Mouse (Mus musculus) heart, adult 8-10 months (tissue): ENCODE results near the gene Bcl11b. TPM values are rescaled to one million over a fixed set of nuclear protein-coding genes. Genes with fewer than 3 reads are reported as not detected.

Experiments used
- DNase-seq: peaks from one replicate; pipeline ENCODE4 v3.0.0; 2022; ENCODE audit warnings: low spot score
- total RNA-seq, 4 experiments: library from RNA; stranded (reverse); gene quantifications; 2 replicates each; pipeline ENCODE4 v1.2.4; 2022

The Bcl11b gene
- total RNA-seq, 4 experiments from 2014 or later, result 0.75 to 1.8 (median 0.99) TPM

DNA sequence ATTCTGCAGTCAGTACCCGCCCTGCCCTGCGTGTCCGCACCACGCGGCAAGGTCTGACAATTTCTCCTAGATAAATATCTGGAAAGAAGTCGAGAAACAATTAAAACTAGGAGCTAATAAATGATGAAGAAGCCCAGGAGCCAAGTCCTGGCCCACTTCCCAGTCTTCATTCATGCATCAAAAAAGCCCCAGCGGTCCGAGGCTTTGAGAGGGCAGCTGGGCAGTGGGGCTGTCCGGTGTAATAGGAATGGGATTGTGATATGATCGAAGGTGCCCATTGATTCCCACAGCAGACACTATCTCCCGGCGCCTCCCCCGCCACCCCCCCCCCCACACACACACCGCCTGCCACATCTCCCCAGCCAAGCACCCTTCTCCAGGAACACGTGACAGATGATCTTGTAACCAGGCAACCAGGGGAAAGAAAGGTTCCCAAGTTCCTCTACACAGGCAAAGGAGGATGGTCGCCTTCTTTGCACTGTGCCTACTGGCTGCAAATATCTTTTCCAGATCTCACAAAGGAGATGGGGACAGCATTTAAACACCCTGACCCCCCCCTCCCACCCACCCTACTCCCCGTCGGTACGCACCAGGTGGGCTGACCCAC lies 68.5 kb downstream of the Bcl11b start:
- no peak for DNase-seq

DNA sequence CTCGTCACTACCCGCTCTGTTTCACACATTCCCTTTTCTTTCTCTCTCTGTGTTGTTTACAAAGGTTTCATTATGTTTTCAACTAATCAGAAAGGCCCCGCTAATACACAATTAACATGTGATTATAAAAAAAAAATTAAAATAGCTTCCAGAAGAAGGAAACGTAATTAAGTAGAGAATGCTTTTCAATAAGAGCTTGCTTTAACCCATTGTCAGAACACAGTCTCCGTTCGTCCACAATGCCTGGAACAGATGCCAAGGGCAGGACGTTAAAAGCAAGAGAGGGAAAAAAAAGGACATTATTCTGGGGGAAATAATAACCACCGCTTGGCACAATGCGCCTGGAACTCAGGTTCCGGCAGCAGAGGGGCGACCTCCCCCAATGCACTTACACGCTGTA lies 71.3 kb downstream of the Bcl11b start:
- DNase-seq, result no peak

DNA sequence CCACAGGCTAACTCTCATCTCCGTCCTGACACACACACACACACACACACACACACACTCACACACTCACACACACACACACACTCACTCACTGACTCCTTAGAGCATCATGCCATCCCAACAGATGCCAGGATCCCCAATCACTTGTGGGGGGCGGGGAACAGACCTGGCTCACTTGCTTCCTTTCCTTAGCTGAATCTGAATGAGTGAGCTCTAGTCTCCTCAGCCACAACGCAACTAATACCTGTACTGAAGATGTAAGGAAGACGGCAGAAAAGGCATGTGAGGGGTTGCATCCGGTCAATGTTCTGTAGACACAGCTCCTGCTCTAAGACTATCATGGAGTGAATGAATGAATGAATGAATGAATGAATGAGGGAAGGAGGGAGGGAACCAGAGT lies 71.9 kb downstream of the Bcl11b start:
- DNase-seq, result no peak

DNA sequence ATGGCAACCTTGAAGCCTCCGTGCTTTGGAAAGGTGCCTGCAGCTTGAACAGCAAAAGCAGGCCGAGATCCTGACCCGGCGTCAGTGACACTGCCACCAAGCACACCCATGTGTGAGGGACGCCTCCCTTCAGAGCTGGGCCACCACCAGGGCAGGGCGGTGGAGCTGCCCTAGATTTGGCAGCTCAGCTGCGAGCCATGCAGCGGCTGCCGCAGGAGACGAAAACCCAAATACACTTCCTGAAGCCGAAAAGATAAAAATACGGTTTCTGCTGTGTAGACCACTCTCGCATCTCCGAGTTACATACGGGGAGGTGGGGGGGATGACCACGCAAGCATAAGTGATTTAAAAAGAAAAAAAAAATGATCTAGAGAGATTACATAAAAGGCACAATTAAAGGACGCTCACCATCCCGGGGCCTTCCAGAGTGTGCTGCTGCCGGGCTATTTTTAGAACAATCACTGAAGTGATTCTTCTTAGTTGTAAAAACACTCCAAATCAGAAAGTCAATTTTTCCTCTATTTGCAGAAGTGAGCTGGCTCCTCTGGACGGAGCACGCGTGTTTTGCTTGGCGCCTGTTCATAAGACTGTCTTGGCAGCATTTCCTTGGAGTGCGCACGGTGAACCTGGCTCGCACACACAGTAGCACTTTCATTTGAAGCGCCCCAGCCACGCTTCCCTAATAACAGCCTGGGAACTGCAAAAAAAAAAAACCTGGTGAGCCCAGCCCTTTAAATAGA lies 72.6 kb downstream of the Bcl11b start:
- peak; percentile 63 for DNase-seq

DNA sequence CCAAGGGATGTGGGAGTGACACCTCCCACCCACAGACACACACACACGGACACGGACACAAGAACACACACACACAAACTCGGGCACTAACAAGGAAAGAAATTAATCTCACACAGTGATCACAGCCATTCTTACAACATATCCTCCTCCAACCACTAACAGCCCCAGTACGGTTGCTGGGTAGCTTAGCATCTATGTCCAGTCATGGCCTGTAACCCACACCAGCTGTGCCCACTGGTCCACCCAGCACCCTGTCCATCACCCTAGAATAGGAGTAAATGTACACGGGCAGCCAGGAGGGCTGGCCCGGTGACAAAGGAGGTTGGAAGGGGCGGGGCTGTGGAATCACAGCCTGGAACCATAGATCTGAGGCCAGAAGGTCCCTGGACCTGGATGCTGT lies 74.5 kb downstream of the Bcl11b start:
- no peak for DNase-seq

DNA sequence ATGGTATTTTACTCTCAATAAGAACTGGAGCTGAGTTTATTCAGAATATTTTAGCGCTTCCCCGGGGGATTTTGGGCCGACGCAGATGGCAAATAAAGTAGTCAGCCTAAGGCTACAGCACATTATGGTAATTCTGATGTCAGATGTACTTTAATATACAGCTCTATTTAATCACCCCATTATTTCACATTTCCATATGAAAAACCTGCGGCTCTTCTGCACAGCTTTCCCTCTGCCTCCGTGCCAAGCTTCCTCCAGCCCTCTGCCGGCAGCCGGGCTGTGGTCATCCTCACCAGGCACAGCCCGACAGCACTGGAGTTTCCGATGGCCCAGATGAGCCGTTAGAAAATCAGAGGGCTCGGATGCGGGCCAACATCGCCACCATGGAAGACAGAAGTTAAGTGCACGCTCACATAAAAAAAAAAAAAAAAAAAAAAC lies 74.9 kb downstream of the Bcl11b start:
- no peak for DNase-seq

DNA sequence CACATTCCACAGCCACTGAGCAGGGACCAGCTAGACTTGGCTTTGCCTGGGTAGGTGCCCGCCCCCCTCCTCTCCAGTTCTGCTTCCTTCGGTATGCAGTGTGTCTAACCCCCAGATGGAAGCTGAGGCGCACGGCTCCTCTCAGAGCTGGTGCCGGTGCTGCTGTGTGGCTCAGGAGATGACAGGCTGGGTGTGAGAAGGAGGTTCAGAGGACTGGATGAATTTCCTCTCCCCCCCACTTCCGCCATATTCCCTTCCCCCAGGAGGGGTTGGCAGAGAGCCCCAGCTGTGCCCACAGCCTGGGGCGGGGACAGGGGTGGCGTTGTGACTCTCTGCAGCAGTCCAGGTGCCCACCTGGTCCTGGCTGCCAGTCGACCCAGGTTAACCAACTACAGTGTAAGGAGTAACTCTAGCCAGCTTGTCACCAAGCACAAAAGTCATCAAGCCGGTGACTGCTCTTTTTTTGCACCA lies 75.4 kb downstream of the Bcl11b start:
- no peak for DNase-seq

DNA sequence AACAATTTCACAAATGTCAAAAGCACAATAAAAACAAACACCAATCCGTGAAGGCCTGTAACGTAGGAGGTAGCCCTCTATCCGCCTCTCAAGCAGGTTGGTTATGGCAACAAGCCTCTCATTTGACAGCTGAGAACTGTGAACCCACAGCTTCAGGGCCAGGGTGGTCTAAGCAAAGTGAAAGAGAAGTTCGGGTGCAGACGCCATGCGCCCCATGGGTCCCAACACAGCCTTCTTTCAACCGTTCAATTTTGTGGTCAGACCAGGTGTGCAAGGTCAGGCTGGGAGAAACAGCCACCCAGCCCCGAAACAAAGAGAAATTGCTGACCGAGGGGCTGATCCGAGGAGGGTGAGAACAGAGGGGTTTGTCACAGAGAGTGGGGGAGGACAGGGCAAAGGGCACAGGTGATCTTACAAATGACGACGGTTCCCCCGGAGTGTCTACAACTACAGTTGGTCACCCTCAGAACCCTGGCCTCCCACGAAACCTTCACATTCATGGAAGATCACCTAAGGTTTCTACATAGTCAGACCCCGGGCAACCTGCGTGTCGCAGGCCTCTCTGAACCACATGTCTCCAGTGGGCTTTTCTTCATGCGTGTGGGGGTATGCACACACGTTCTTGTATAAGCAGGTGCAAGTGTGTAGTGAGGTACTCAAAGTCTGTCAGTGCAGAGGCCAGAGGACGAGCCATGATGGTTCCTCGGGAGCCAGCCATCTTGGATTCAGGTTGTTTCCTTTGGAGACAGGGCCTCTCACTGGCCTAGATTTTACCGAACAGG lies 77.1 kb downstream of the Bcl11b start:
- no peak for DNase-seq

DNA sequence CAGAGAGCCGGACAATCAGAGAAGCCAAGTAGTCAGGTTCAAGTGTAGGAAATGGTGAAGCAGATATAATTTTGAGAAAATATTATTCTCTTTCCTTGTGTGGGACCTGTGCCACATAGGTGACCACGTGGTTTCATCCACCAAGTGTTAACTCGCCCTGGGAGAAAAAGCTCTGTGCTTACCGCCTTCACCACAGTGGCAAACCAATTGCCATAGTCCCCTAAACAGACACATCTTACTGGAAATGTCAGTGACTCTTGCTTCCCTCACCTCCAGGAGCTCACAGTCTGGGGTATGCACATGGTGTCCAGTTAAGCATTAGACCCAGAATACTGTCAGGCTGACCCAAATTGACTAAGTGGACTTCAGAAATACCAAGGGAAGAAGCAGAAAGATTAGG lies 78.7 kb downstream of the Bcl11b start:
- DNase-seq, result no peak

DNA sequence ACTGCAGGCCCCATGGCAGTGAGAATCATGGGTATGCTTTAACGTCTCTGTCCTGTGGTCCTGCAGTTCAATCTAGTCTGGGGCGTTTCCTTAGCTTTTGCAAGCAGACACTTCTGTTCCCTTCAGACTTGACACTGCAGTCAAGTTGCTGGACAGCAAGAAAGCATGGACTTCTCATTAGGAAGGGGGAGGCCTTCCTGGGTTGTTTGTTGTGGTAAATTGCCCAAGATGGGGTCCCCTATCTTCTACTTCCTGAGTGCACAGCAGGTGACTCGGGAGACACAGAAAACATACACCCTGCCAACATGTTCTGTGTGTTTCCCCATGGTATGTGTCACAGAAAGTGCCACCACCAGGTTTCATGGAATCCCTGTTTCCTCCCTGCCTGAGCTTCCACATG lies 79.4 kb downstream of the Bcl11b start:
- DNase-seq, result no peak

DNA sequence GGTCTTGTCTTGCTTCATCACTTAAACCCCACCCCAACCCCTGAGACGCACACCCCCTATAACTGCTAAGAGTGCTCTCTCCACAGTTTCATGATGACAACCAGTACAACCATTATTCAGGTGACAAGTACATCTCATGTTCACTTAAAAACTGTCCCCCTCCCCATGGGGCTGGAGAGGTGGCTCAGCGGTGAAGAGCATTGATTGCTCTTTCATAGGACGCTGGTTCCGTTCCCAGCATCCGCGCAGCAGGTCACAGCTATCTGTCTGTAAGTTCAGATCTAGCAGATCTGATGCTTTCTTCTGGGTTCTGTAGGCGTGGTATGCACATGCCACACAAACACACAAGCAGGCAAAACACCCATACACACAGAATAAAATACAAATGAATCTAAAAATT lies 81.2 kb downstream of the Bcl11b start:
- DNase-seq, result no peak

DNA sequence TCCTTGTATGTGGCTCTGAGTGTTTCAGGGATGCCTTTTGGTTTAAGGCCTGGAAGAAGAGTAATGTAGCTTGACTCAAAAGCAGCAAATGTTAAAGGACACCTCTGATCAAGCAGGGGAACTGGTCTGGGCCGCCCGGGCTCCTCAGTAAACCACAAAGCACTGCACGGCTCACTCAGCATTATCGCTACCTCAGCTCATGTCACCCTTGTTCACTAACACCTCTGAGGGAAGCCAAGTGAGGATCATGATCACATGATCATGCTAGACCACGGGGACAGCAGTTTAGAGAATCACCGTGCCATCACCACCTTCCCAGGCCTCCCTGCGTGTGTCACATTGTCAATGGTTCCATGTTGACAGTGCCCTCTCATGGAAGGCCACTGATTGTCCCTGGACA lies 81.8 kb downstream of the Bcl11b start:
- DNase-seq, result no peak

DNA sequence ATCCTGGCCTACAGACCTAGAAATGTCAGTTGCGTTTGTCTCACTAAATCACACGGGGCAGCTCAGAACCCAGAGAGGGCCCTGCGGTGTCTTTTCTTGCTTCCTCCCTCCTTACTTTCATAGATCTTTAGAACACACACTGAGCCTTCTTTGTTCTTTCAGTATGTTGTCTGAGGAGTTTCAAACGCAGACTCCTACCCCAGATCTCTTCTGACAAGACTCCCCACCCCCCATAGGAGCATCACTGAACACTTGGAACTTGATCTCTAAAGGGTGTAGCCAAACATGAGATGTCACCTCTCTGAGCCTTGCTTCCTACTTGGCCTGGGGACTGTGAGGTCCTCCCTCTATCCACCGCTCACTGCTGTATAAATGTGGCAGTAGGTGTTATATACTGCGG lies 82.2 kb downstream of the Bcl11b start:
- DNase-seq, result no peak

DNA sequence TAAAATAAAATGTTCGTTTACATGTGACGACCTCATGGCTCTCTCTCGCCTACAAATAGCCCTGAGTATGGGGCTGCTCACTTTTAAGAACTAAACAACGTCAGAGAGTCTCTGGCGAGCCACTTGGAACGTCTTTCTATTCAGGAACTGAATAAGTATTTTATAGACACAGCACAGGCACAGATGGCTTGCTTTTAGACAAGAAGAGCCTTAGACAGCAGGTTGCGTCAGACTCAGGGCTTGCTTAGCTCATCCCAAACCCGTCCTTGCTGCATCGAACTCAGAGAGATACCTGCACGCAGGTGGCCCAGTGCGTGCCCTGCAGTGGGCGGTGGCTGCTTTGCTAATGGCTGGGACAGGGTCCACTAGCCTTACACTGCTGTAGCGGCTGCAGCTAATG lies 82.7 kb downstream of the Bcl11b start:
- no peak for DNase-seq

DNA sequence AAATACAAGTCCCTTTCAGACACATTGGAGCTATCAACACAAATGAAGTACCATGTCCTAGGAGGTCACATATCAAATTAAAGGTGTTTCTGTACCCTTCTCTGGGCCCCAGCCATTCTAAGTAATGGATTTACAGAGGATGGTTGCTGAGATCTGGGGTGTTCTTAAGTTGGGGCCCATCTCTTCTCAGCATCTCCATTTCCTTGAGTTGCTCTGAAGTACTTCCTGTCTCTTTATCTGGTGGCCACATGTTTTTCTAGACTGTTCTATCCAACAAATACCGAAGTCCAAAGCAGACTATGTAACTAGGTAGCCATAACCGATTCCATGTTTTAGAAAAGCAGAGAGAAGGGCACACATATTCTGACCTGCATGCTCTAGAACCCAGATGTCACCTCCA lies 83.3 kb downstream of the Bcl11b start:
- DNase-seq, result no peak

DNA sequence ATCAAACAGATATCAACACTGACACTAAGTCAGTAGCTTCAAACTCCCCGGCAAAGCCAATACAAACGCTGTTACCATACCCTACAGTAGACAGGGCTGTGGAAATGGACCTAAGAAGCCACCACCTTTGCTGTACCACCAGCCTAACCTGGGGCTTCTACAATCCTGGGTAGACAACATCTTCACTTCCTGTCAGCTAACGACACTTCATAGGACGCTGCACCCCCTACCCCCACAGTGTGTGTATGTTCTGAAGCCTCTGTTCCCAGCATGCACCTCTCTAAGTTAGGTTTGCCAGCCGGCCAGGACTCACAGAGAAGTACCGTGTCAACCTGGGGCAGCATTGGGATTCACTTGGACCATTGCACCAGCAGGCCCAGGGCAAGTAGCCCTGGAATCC lies 84.6 kb downstream of the Bcl11b start:
- DNase-seq, result no peak

DNA sequence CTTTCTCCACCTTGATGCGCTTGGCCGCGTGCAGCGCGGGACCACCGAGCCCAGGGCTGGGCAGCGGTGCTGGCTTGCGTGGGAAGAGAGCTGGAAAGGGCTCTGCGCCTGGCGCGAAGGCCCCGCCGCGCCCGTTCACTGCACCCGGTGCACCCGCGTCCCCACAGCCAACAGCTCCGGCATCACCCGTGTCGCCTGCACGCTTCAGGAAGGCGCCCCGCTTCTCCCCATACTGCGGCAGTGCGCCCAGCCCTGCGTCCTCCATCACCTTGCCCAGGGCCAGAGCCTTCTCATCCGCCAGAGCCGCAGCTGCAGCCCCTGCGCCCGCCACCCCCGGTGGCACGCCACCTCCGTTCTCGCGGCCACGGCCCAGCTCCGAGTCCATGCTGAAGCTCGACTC lies 87.4 kb downstream of the Bcl11b start:
- no peak for DNase-seq

DNA sequence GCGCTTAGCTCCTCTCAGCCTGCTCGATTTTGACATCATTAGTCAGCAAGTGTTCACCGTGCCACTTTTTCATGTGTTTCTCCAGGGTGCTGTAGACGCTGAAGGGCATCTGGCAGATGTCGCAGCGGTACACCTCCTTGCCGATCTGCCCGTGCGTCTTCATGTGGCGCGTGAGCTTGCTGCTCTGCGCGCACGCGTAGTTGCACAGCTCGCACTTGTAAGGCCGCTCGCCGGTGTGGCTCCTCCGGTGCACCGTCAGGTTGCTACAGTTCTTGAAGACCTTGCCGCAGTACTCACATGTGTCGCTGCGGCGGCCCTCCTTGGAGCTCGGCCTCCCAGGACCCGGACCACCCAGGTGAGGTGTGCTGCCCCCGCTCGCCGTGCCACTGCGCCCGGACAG lies 88.0 kb downstream of the Bcl11b start:
- no peak for DNase-seq

DNA sequence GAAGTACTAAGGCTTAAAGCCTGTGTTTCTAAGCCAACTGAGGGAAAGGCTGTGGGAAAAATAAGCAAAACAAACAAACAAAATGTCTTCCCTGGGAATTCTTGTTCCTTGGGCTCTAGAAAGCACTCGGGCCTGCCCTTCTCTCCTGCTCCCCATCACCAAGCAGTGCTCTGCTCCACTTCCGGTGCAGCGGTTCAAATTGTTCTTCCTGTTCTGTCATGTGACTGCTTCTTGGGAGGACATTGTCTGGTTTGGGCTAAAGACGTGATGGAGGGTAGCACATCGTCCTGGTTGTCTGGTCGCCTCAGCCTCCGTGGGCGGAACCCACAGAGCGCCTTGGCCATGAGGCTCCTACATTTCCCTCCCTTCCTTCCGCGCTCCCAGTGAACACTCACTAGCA lies 94.6 kb downstream of the Bcl11b start:
- no peak for DNase-seq

DNA sequence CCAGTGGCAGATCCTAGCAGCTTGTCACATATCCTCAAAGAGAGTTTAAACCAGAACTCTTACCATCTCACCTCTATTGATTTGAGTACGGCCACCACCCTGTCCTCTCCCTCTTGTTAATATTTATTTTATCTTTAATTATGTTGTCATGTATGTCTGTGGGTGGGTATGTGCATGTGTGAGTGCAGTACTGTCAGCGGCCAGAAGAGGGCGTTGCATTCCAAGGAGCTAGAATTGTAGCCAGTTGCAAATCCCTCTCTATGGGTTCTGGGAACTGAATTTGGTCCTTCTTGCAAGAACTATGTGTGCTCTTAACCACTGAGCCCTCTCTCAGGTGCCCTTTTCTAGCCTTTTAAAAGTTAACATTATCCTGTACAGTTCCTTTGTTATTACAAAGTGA lies 98.1 kb downstream of the Bcl11b start:
- DNase-seq, result no peak

DNA sequence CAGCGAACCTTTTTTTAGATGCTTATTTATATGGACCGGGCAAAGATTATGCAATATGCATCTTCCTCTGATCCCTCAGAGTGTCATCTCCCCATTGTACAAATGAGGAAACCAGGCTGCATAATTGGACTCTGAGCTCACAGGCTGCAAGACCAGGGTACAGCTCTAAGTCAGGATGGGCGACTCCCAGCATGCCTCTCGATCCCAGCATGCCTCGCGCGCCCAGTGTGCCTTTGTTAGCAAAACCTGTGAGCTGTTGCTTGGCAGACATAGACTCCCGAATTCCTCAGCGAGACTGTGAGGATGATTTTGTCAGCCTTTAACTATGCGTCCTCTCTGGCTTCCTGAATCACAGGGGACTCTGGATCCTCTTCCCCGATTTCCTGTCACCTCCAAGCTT lies 98.9 kb downstream of the Bcl11b start:
- DNase-seq, result no peak

DNA sequence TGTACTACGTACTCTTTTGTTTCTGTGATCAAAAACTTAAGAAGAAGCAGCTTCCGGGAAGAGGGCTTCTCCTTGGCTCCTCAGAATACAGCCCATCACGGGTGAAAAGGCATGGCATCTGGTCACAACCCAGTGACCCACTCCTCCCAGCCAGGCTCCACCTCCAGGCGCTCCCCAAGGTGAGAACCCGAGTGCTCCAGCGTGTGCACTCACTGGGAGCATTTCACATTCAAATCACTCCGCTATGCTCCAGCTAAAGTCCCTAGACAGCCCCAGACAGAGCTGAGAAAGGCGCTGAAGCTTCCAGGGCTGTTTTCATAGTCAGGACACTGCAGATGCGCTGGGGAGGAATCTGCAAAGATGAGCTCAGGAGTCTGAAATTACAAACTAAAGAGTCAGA lies 99.5 kb downstream of the Bcl11b start:
- no peak for DNase-seq

DNA sequence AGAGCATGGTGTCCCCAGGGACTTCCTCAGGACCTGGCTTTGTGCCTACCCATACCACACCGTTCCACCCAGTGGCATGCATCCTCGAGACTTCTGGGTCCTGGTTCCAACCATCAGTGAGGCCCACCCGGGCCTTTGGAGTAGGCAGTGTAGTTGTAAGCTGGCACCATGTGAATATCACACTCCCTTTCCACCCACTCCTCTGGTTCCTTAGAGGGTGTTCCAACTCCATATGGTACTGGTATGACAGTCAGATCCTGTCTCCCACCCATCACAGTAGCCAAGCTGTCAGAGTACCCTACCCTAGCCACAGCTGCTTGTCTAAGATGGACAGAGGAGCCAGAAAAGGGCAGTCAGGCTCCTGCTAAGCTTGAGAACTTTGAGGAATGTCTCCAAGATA lies 112.0 kb downstream of the Bcl11b start:
- no peak for DNase-seq
